Mouse (Mus musculus): ENCODE measurements around the gene Gm29564.
"Not testable (repeated sequence)": the region's sequence is repeated elsewhere in the genome, so short reads cannot be mapped to it uniquely, and the experiment has no call there.

Gm29564 gene

DNA sequence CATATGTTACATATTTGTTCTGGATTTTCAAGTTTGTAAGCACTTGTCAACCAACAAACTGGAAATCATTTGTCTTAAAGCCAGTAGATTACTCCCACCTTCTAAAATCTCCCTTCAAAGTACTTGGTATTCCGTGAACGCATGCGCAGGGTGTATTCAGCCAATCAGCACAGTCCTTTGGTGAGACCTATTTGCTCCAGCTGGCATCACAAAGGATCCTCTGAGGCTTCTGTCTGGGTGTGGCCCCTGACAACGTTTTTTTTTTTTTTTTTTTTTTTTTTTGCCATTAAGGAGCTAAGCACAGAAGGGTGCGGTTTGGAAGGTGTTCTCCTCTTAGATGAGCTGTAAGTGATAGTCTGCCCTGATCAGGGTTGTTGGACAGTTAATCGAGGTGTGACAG is at the start of gene Gm29564:
TSS of gene Gm29564 (plus strand) at position 301 of the 400 bp plus-strand sequence.
- not testable (repeated sequence) for ATAC-seq (ENCODE audit: insufficient number of reproducible peaks, low FRiP score, low TSS enrichment)
